Mouse (Mus musculus): ENCODE data around the gene Igbp1b. TPM values are rescaled to one million over a fixed set of nuclear protein-coding genes. Genes with fewer than 3 reads are reported as not detected.

The Igbp1b gene
- polyA plus RNA-seq (2012; rRNA removed) = 0.12 TPM in 1 of 2 replicates, not detected in the other

DNA sequence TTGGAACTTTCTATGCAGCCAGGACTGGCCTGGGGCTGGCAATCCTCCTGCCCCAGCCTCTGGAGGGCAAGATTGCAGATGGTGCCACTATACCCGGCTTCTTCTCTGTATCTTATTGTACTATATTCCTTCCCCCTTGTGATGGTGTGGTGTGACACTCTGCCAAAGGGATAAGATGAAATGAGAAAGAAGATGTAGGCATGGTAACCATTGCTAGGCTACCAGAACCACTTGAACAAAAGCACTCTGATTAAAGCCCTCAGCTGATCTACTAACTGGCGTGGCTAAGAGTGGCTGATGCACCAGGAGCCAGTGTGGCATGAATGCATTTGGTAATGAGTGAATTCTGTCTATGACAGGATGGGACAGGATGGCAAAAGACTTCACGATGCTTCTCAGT, at the start of gene Igbp1b:
Igbp1b (minus strand) TSS at position 29 of the 400 bp plus-strand sequence.

Other genes starting within 250 kb of the Igbp1b start
- gene Lmo3, start 76.6 kb downstream of the Igbp1b start, polyA plus RNA-seq (2012; rRNA removed) = 23.8 and 42.6 TPM in 2 replicates

Data from central nervous system, embryonic 11.5 days (tissue).